Mouse (Mus musculus): ENCODE measurements around the gene Uchl3. TPM values are rescaled to one million over a fixed set of nuclear protein-coding genes. Genes with fewer than 3 reads are reported as not detected.
A peak's percentile ranks its signal among the peaks of the same experiment; 100 is the strongest.

The Uchl3 gene
- polyA plus RNA-seq, 1 experiment from 2014 or later: 189 TPM

DNA sequence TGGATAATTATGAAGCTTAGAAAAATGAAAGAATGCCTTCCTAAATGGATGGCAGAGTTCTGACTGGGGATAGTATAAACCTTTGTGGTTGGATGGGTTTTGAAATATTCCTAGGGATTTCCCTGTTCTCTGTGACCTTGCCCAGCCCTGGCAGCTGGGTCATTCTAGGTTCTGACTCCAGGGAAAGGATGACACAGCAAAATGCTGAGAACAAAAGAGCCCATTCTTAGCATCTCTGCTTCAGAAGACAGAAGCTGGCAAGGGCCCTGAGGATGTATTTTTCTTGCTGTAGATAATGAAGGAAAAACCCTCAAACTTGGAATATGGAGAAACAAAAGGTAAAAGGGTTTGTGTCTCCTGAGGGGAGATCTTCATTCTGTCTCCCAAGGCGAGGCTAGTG, 40.6 kb upstream of the Uchl3 start:
- H3K9ac ChIP-seq (ENCODE audit: low read length): no peak overlapping the region
- DNase-seq (ENCODE audit: low spot score) (no peak), ATAC-seq (ENCODE audit: low FRiP score, low TSS enrichment) (no peak)
- H3K4me2 ChIP-seq (replicated peaks; ENCODE audit: low read depth): no peak overlapping the region
- H3K9me3 ChIP-seq (ENCODE audit: control insufficient read depth, low read length): no peaks in the 10 kb centered on the region
- TF ChIP-seq EP300 (optimal IDR thresholded peaks at IDR 0.05): no peak
- no peak for TF ChIP-seq CTCF (IDR thresholded peaks at IDR 0.05; ENCODE audit: low read depth)
- H3K27ac ChIP-seq (replicated peaks): no peak overlapping the region
- H3K4me3 ChIP-seq (ENCODE audit: low read depth, low read length): no peak overlapping the region
- H3K36me3 ChIP-seq (ENCODE audit: control insufficient read depth, insufficient read depth, low read length): no peaks in the 10 kb centered on the region
- no peaks in the 10 kb centered on the region for H3K4me1 ChIP-seq (replicated peaks; ENCODE audit: control insufficient read depth, insufficient read depth)
- no peaks in the 10 kb centered on the region for H3K27me3 ChIP-seq (ENCODE audit: control insufficient read depth, insufficient read depth, low read length)
- 75% methylated on average over 1 of the region's 1 CpGs for WGBS

DNA sequence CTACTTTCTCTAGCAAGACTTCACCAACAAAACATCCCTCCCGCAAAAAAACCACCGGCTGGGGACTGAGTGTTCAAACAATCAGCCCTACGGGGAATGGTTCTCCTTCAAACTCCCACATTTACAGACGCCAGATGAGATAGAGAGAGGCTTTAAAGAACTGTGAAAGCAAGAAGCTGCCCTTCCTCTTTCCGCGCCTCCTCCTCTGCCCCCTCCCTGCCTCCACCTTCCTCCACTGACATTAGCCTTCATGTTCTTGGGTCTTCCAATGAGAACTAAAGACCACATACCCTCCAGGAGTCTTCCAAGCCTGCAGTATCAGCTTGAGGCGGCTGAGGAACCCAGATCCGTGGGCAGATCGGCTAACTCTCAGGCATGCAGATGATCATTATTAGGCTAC, 37.6 kb upstream of the Uchl3 start:
- ATAC-seq (ENCODE audit: low FRiP score, low TSS enrichment): no peak
- H3K36me3 ChIP-seq (ENCODE audit: control insufficient read depth, insufficient read depth, low read length): no peaks in the 10 kb centered on the region
- DNase-seq (ENCODE audit: low spot score): no peak
- WGBS: 65% methylated on average over 9 of the region's 9 CpGs
- H3K4me1 ChIP-seq (replicated peaks; ENCODE audit: control insufficient read depth, insufficient read depth): no peaks in the 10 kb centered on the region
- H3K4me3 ChIP-seq (ENCODE audit: low read depth, low read length): no peak overlapping the region
- TF ChIP-seq EP300 (optimal IDR thresholded peaks at IDR 0.05) (no peak), CTCF (IDR thresholded peaks at IDR 0.05; ENCODE audit: low read depth) (no peak)
- H3K9ac ChIP-seq (ENCODE audit: low read length): no peak overlapping the region
- no peaks in the 10 kb centered on the region for H3K9me3 ChIP-seq (ENCODE audit: control insufficient read depth, low read length)
- H3K27me3 ChIP-seq (ENCODE audit: control insufficient read depth, insufficient read depth, low read length): no peaks in the 10 kb centered on the region
- H3K27ac ChIP-seq (replicated peaks): no peak overlapping the region
- no peak overlapping the region for H3K4me2 ChIP-seq (replicated peaks; ENCODE audit: low read depth)

DNA sequence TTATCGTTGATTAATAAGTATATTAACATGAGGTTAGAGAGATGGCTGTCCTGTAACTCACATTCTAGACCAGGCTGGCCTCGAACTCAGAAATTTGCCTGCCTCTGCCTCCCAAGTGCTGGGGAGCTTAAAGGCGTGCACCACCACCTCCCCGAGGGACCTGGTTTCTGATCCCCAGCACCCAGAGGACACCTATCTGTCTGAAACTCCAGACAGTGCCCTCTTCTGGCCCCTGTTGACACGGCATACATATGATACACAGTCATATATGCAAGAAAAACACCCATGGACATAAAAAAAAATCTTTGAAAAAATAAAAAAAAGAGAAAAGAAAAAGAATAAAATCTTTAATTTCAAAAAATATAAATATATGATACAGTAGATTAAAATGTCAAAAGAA, 36.1 kb upstream of the Uchl3 start:
- H3K4me1 ChIP-seq (replicated peaks; ENCODE audit: control insufficient read depth, insufficient read depth): no peaks in the 10 kb centered on the region
- DNase-seq (ENCODE audit: low spot score): no peak
- ATAC-seq (ENCODE audit: low FRiP score, low TSS enrichment): no peak
- H3K27me3 ChIP-seq (ENCODE audit: control insufficient read depth, insufficient read depth, low read length): no peaks in the 10 kb centered on the region
- H3K4me3 ChIP-seq (ENCODE audit: low read depth, low read length): no peak overlapping the region
- H3K27ac ChIP-seq (replicated peaks): no peak overlapping the region
- 85% methylated on average over 5 of the region's 5 CpGs for WGBS
- no peak overlapping the region for H3K4me2 ChIP-seq (replicated peaks; ENCODE audit: low read depth)
- TF ChIP-seq CTCF (IDR thresholded peaks at IDR 0.05; ENCODE audit: low read depth) (peak; percentile 31; the same call in 1 of the 2 replicates), EP300 (optimal IDR thresholded peaks at IDR 0.05) (no peak)
- no peaks in the 10 kb centered on the region for H3K9me3 ChIP-seq (ENCODE audit: control insufficient read depth, low read length)
- no peaks in the 10 kb centered on the region for H3K36me3 ChIP-seq (ENCODE audit: control insufficient read depth, insufficient read depth, low read length)
- no peak overlapping the region for H3K9ac ChIP-seq (ENCODE audit: low read length)

DNA sequence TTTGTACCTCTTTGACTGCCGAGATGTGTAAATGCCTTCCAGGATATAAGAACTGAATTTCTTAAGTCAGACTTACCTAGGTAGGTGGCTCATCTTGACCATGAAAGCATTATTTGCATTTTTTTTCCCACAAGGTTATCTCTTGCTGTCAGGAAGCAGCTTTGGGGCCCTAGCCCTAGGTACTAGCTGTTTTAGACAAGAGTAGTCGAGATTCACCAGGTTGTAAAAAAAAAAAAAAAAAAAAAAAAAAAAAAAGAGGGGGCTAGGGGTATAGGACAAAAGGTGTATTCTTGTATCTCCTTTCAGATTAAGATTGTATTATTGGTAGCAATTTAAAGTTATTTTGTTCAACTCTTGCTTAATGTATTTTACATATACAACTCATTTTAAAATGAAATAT, 23.2 kb upstream of the Uchl3 start:
- ATAC-seq (ENCODE audit: low FRiP score, low TSS enrichment): no peak
- Histone ChIP-seq H3K27me3 (ENCODE audit: control insufficient read depth, insufficient read depth, low read length) (no peaks in the 10 kb centered on the region), H3K27ac (replicated peaks) (no peak overlapping the region), H3K9me3 (ENCODE audit: control insufficient read depth, low read length) (no peaks in the 10 kb centered on the region), H3K4me2 (replicated peaks; ENCODE audit: low read depth) (no peak overlapping the region), H3K4me3 (ENCODE audit: low read depth, low read length) (no peak overlapping the region), H3K36me3 (ENCODE audit: control insufficient read depth, insufficient read depth, low read length) (0 out of 2 replicates have a peak, but pooled peaks cover 6% of the 10 kb centered on the region), H3K9ac (ENCODE audit: low read length) (no peak overlapping the region), H3K4me1 (replicated peaks; ENCODE audit: control insufficient read depth, insufficient read depth) (no peaks in the 10 kb centered on the region)
- TF ChIP-seq CTCF (IDR thresholded peaks at IDR 0.05; ENCODE audit: low read depth) (no peak), EP300 (optimal IDR thresholded peaks at IDR 0.05) (no peak)
- DNase-seq (ENCODE audit: low spot score): no peak
- WGBS: 86% methylated on average over 2 of the region's 2 CpGs

- H3K4me1 ChIP-seq (replicated peaks; ENCODE audit: control insufficient read depth, insufficient read depth): no peaks in the 10 kb centered on the region
- 96% methylated on average over 1 of the region's 1 CpGs for WGBS
Measured at GRCm38 (mm10) chr14:101635765-101636164, 18.0 kb upstream of the Uchl3 start.

DNA sequence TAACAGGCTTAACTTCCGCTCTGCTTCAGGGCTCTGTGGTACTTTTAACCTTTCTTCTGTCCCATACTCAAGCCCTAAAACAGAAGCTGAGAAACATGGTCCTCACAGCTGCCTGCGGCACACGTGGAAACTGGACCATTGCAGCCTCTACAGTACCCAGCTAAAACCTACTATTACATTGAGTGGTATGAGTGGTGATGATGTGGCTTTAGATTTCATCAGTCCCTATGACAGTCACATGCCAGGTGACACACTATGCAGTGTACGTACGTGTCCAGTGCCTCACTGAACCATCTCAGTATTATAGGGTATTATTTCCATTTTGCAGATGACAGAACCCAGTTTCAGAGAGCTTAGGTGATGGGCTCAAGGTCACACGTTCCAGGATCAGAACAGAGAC, 16.4 kb upstream of the Uchl3 start:
- no peaks in the 10 kb centered on the region for H3K4me1 ChIP-seq (replicated peaks; ENCODE audit: control insufficient read depth, insufficient read depth)
- TF ChIP-seq CTCF (IDR thresholded peaks at IDR 0.05; ENCODE audit: low read depth) (no peak), EP300 (optimal IDR thresholded peaks at IDR 0.05) (no peak)
- DNase-seq (ENCODE audit: low spot score) (no peak), ATAC-seq (ENCODE audit: low FRiP score, low TSS enrichment) (no peak)
- no peaks in the 10 kb centered on the region for H3K9me3 ChIP-seq (ENCODE audit: control insufficient read depth, low read length)
- no peak overlapping the region for H3K4me3 ChIP-seq (ENCODE audit: low read depth, low read length)
- no peak overlapping the region for H3K27ac ChIP-seq (replicated peaks)
- WGBS: 88% methylated on average over 6 of the region's 6 CpGs
- H3K27me3 ChIP-seq (ENCODE audit: control insufficient read depth, insufficient read depth, low read length): no peaks in the 10 kb centered on the region
- no peak overlapping the region for H3K9ac ChIP-seq (ENCODE audit: low read length)
- 0 out of 2 replicates have a peak, but pooled peaks cover 6% of the 10 kb centered on the region for H3K36me3 ChIP-seq (ENCODE audit: control insufficient read depth, insufficient read depth, low read length)
- no peak overlapping the region for H3K4me2 ChIP-seq (replicated peaks; ENCODE audit: low read depth)

More at GRCm38 (mm10) chr14:101635765-101636164, 18.0 kb upstream of the Uchl3 start:
- TF ChIP-seq EP300 (optimal IDR thresholded peaks at IDR 0.05): no peak
- peak; percentile 47 for TF ChIP-seq CTCF (IDR thresholded peaks at IDR 0.05; ENCODE audit: low read depth)
- Histone ChIP-seq H3K4me3 (ENCODE audit: low read depth, low read length) (no peak overlapping the region), H3K27me3 (ENCODE audit: control insufficient read depth, insufficient read depth, low read length) (no peaks in the 10 kb centered on the region), H3K36me3 (ENCODE audit: control insufficient read depth, insufficient read depth, low read length) (0 out of 2 replicates have a peak, but pooled peaks cover 6% of the 10 kb centered on the region), H3K9me3 (ENCODE audit: control insufficient read depth, low read length) (no peaks in the 10 kb centered on the region), H3K4me2 (replicated peaks; ENCODE audit: low read depth) (no peak overlapping the region), H3K9ac (ENCODE audit: low read length) (no peak overlapping the region), H3K27ac (replicated peaks) (no peak overlapping the region)
- ATAC-seq (ENCODE audit: low FRiP score, low TSS enrichment) (no peak), DNase-seq (ENCODE audit: low spot score) (no peak)

Measured in stomach, postnatal 0 days (tissue).